Mouse (Mus musculus) MEL (cell line): ENCODE data around the gene Exph5. TPM values are rescaled to one million over a fixed set of nuclear protein-coding genes. Genes with fewer than 3 reads are reported as not detected.

Source experiments
- DNase-seq: peaks from one replicate; pipeline ENCODE4 v3.0.0; 2011; ENCODE audit warnings: low read depth, low spot score
- H3K27ac ChIP-seq: 2 replicates; pipeline ENCODE4 v1.5.1; 2012; ENCODE audit warnings: low read depth, mild to moderate bottlenecking, control low read depth, low read length, moderate library complexity; ENCODE audit not compliant: control insufficient read depth
- H3K27me3 ChIP-seq, 2 experiments: fragments of 150-350 bp in 1 of 2; sonication (generic) in 1 of 2; 2 replicates each; pipeline ENCODE4 v1.6.1; 2012; ENCODE audit warnings: low read length in 2 of 2, mild to moderate bottlenecking in 2 of 2, improper control_type of control experiment in 1 of 2, moderate library complexity in 1 of 2; ENCODE audit not compliant: insufficient read depth in 2 of 2, control insufficient read depth in 1 of 2
- H3K36me3 ChIP-seq, 2 experiments: 2 replicates each; pipeline ENCODE4 v1.6.1; 2012 to 2014; ENCODE audit warnings: low read length in 2 of 2, improper control_type of control experiment in 1 of 2, inconsistent platforms in 1 of 2, mild to moderate bottlenecking in 1 of 2; ENCODE audit not compliant: insufficient read depth in 2 of 2, control insufficient read depth in 1 of 2
- H3K4me1 ChIP-seq, 2 experiments: fragments of 150-350 bp in 1 of 2; sonication (generic) in 1 of 2; 2 replicates each; pipeline ENCODE4 v1.6.1; 2012; ENCODE audit warnings: low read length in 2 of 2, improper control_type of control experiment in 1 of 2, mild to moderate bottlenecking in 1 of 2; ENCODE audit not compliant: insufficient read depth in 2 of 2, control insufficient read depth in 1 of 2
- H3K4me3 ChIP-seq, 2 experiments: fragments of 150-350 bp in 1 of 2; sonication (generic) in 1 of 2; 2 replicates each; pipeline ENCODE4 v1.5.1; 2012; ENCODE audit warnings: low read depth in 2 of 2, low read length in 2 of 2, mild to moderate bottlenecking in 2 of 2, moderate library complexity in 2 of 2, control low read depth in 1 of 2, improper control_type of control experiment in 1 of 2; ENCODE audit not compliant: control insufficient read depth in 1 of 2, insufficient read depth in 1 of 2
- H3K79me2 ChIP-seq: 2 replicates; pipeline ENCODE4 v1.6.1; 2012; ENCODE audit warnings: mild to moderate bottlenecking, low read length, moderate library complexity; ENCODE audit not compliant: control insufficient read depth, poor library complexity, insufficient read depth
- H3K9ac ChIP-seq: 2 replicates; pipeline ENCODE4 v1.6.1; 2012; ENCODE audit warnings: low read depth, mild to moderate bottlenecking, control low read depth, low read length, moderate library complexity; ENCODE audit not compliant: control insufficient read depth, poor library complexity, severe bottlenecking
- H3K9me3 ChIP-seq: fragments of 150-350 bp; sonication (generic); replicated peaks from 2 replicates; pipeline ENCODE4 v1.6.1; 2012; ENCODE audit warnings: mild to moderate bottlenecking, low read length, improper control_type of control experiment, moderate library complexity; ENCODE audit not compliant: insufficient read depth
- BHLHE40 ChIP-seq: IDR thresholded peaks from 2 replicates; pipeline ENCODE4 v1.6.1; 2012; ENCODE audit warnings: low read depth, mild to moderate bottlenecking, inconsistent platforms, low read length, improper control_type of control experiment, borderline replicate concordance
- CHD1 ChIP-seq: IDR thresholded peaks from 2 replicates; pipeline ENCODE4 v1.6.1; 2012; ENCODE audit warnings: low read depth, mild to moderate bottlenecking, inconsistent platforms, low read length, improper control_type of control experiment
- CTCF ChIP-seq, 3 experiments: IDR thresholded peaks in 2 of 3; conservative IDR thresholded peaks in 1 of 3; 2 replicates each; pipeline ENCODE4 v1.5.1; 2011 to 2012; ENCODE audit warnings: low read length in 3 of 3, low read depth in 2 of 3, mild to moderate bottlenecking in 2 of 3, improper control_type of control experiment in 1 of 3, inconsistent platforms in 1 of 3, mixed read lengths in 1 of 3, moderate library complexity in 1 of 3; ENCODE audit not compliant: control insufficient read depth in 1 of 3, insufficient read depth in 1 of 3, poor library complexity in 1 of 3, severe bottlenecking in 1 of 3
- GABPA ChIP-seq: IDR thresholded peaks from 2 replicates; pipeline ENCODE4 v1.6.1; 2012; ENCODE audit warnings: low read depth, mild to moderate bottlenecking, inconsistent platforms, low read length, improper control_type of control experiment, moderate library complexity
- GATA1 ChIP-seq: IDR thresholded peaks from 2 replicates; pipeline ENCODE4 v1.6.1; 2011; ENCODE audit warnings: low read depth, low read length, improper control_type of control experiment
- HCFC1 ChIP-seq: IDR thresholded peaks from 2 replicates; pipeline ENCODE4 v1.6.1; 2012; ENCODE audit warnings: low read depth, mild to moderate bottlenecking, inconsistent platforms, low read length, improper control_type of control experiment, moderate library complexity
- KAT2A ChIP-seq: conservative IDR thresholded peaks from 2 replicates; pipeline ENCODE4 v1.6.1; 2012; ENCODE audit warnings: low read depth, low read length, improper control_type of control experiment, inconsistent platforms
- MAFK ChIP-seq: IDR thresholded peaks from 2 replicates; pipeline ENCODE4 v1.6.1; 2011; ENCODE audit warnings: low read depth, mild to moderate bottlenecking, low read length, improper control_type of control experiment, borderline replicate concordance
- MAZ ChIP-seq: IDR thresholded peaks from 2 replicates; pipeline ENCODE4 v1.6.1; 2012; ENCODE audit warnings: low read depth, mild to moderate bottlenecking, inconsistent platforms, low read length, improper control_type of control experiment
- MXI1 ChIP-seq: IDR thresholded peaks from 2 replicates; pipeline ENCODE4 v1.6.1; 2011; ENCODE audit warnings: mild to moderate bottlenecking, low read depth, low read length, improper control_type of control experiment
- MYC ChIP-seq: IDR thresholded peaks from 2 replicates; pipeline ENCODE4 v1.6.1; 2011; ENCODE audit warnings: low read depth, mild to moderate bottlenecking, low read length, improper control_type of control experiment, moderate library complexity
- POLR2A ChIP-seq, 2 experiments: IDR thresholded peaks; 2 replicates each; pipeline ENCODE4 v1.6.1; 2011 to 2012; ENCODE audit warnings: low read length in 2 of 2, mild to moderate bottlenecking in 2 of 2, control low read depth in 1 of 2, improper control_type of control experiment in 1 of 2, low read depth in 1 of 2, moderate library complexity in 1 of 2; ENCODE audit not compliant: control insufficient read depth in 1 of 2, insufficient read depth in 1 of 2, poor library complexity in 1 of 2
- POLR2AphosphoS2 ChIP-seq: IDR thresholded peaks from 2 replicates; pipeline ENCODE4 v1.6.1; 2011; ENCODE audit warnings: low read length, improper control_type of control experiment
- RAD21 ChIP-seq: IDR thresholded peaks from 2 replicates; pipeline ENCODE4 v1.6.1; 2011; ENCODE audit warnings: mild to moderate bottlenecking, low read depth, low read length, improper control_type of control experiment
- SIN3A ChIP-seq: IDR thresholded peaks from 2 replicates; pipeline ENCODE4 v1.6.1; 2012; ENCODE audit warnings: low read length, improper control_type of control experiment, inconsistent platforms
- SMC3 ChIP-seq: IDR thresholded peaks from 2 replicates; pipeline ENCODE4 v1.6.1; 2011; ENCODE audit warnings: low read depth, low read length, improper control_type of control experiment
- TCF12 ChIP-seq: IDR thresholded peaks from 2 replicates; pipeline ENCODE4 v1.6.1; 2014; ENCODE audit warnings: low read depth, mild to moderate bottlenecking, inconsistent platforms, low read length, improper control_type of control experiment, moderate library complexity
- UBTF ChIP-seq: IDR thresholded peaks from 2 replicates; pipeline ENCODE4 v1.6.1; 2012; ENCODE audit warnings: low read depth, mild to moderate bottlenecking, inconsistent platforms, low read length, improper control_type of control experiment, moderate library complexity, borderline replicate concordance; ENCODE audit not compliant: insufficient read depth
- USF2 ChIP-seq, 2 experiments: IDR thresholded peaks; 2 replicates each; pipeline ENCODE4 v1.6.1; 2011 to 2012; ENCODE audit warnings: improper control_type of control experiment in 2 of 2, low read length in 2 of 2, borderline replicate concordance in 1 of 2, inconsistent platforms in 1 of 2, low read depth in 1 of 2, mild to moderate bottlenecking in 1 of 2; ENCODE audit not compliant: insufficient read depth in 1 of 2
- ZC3H11A ChIP-seq: IDR thresholded peaks from 2 replicates; pipeline ENCODE4 v1.6.1; 2012; ENCODE audit warnings: low read depth, mild to moderate bottlenecking, inconsistent platforms, low read length, improper control_type of control experiment
- ZKSCAN1 ChIP-seq: IDR thresholded peaks from 2 replicates; pipeline ENCODE4 v1.6.1; 2012; ENCODE audit warnings: low read depth, mild to moderate bottlenecking, inconsistent platforms, low read length, improper control_type of control experiment, moderate library complexity
- ZNF384 ChIP-seq: IDR thresholded peaks from 2 replicates; pipeline ENCODE4 v1.6.1; 2012; ENCODE audit warnings: low read depth, mild to moderate bottlenecking, inconsistent platforms, low read length, improper control_type of control experiment
- polyA plus RNA-seq, 2 experiments: library from polyadenylated mRNA; stranded (reverse) in 1 of 2; unstranded in 1 of 2; fragments of >175 nt in 1 of 2; fragments of >200 nt in 1 of 2; gene quantifications; 2 replicates each; pipeline versions ENCODE4 v1.2.1 to v1.2.4; 2012; ENCODE audit warnings: low replicate concordance in 2 of 2, low read depth in 1 of 2; ENCODE audit not compliant: insufficient read length in 2 of 2, insufficient read depth in 1 of 2, missing spikeins in 1 of 2
- total RNA-seq: library from RNA; depleted of rRNA; stranded (reverse); fragments of 300-350 nt; gene quantifications from 2 replicates; pipeline ENCODE4 v1.2.3, GENCODE M21; 2012; rRNA removed

The Exph5 gene
- total RNA-seq, result not detected in 2 replicates
- polyA plus RNA-seq, result not detected

DNA sequence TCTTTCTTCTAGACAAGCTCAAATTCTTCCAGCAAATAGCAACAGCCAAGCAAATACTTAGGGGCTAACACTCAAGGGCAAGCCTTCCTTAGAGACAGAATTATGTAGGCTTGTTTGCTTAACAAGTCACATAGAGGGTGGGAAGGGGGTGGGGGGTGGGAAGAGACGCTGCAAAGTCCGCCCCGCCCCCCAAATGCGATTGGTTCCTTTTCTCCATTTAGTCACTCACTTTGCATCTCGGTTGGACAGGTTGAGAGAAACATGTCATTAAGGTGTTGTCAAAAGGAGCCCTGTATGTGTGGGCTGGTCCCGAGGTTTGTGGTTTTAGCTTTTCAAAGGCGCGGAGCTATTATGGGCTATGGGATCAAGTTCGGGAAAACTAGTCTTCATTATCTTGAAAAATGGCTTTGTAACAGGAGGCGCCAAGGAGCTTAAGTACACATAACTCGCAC lies at the start of gene Exph5:
TSS of gene Exph5 (plus strand) at position 402 of the 452 bp plus-strand sequence.
- H3K9ac ChIP-seq, result no peak within 1 kb of the TSS
- H3K27me3 ChIP-seq, result no peaks in the 10 kb centered on the region; a peak in 2 of 4 replicates
- no peak within 1 kb of the TSS for H3K27ac ChIP-seq
- H3K4me1 ChIP-seq, result no peaks in the 10 kb centered on the region
- H3K4me3 ChIP-seq, result no peak within 1 kb of the TSS
- DNase-seq, result no peak
- H3K36me3 ChIP-seq, result no peaks in the 10 kb centered on the region
- no peak for TF ChIP-seq ZKSCAN1
- no peak for TF ChIP-seq KAT2A
- TF ChIP-seq POLR2A (IDR thresholded peaks at IDR 0.05; ENCODE audit: control insufficient read depth in 1 of 2, insufficient read depth in 1 of 2, low read depth in 1 of 2, low read length in 2 of 2, poor library complexity in 1 of 2), result no peak
- no peak for TF ChIP-seq GABPA
- TF ChIP-seq ZC3H11A, result no peak
- TF ChIP-seq MAFK, result no peak
- TF ChIP-seq GATA1, result no peak
- TF ChIP-seq POLR2AphosphoS2, result no peak
- H3K79me2 ChIP-seq, result no peaks in the 10 kb centered on the region
- H3K9me3 ChIP-seq, result no peaks in the 10 kb centered on the region

DNA sequence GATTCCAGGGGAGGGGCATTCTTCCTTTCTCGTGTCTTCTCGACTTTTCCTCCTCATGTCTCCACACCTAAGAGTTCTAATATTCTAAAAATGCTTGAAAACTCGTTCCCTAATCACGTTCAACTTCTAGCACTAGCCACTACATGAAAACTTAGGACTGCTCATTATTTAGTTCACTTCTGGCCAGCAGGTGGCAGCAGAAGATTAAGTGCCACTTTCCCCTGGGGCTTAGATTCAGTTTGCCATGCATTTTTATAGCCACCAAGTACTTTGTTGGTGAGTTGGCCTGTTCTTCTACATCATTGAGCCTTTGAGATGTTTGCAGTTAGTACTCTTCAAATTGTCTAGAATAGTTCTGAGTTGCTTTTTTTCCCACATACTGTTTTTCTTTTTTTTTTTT lies 47.1 kb upstream of the Exph5 start:
- Histone ChIP-seq H3K4me1 (no peaks in the 10 kb centered on the region), H3K79me2 (no peaks in the 10 kb centered on the region), H3K4me3 (no peak overlapping the region)
- TF ChIP-seq CTCF (IDR thresholded peaks at IDR 0.05 in 2 of 3, conservative IDR thresholded peaks at IDR 0.05 in 1 of 3; ENCODE audit: control insufficient read depth in 1 of 3, insufficient read depth in 1 of 3, low read depth in 2 of 3, low read length in 3 of 3, poor library complexity in 1 of 3, severe bottlenecking in 1 of 3) (peak; percentile 70 to 97 (median 73)), ZC3H11A (peak; percentile 86), KAT2A (no peak), BHLHE40 (peak; percentile 48), MAZ (no peak), RAD21 (peak; percentile 97), SIN3A (no peak), MYC (no peak), ZNF384 (0 out of 2 replicates have a peak, but pooled peaks have one; percentile 30), HCFC1 (0 out of 2 replicates have a peak, but pooled peaks have one; percentile 15), SMC3 (peak; percentile 92), USF2 (IDR thresholded peaks at IDR 0.05; ENCODE audit: borderline replicate concordance in 1 of 2, insufficient read depth in 1 of 2, low read depth in 1 of 2, low read length in 2 of 2) (no peak), TCF12 (no peak), CHD1 (no peak), MXI1 (no peak), UBTF (no peak)
- TF ChIP-seq, all 39 proteins: peak for 7
- Histone ChIP-seq H3K36me3 (no peaks in the 10 kb centered on the region), H3K27ac (no peak overlapping the region), H3K27me3 (peaks cover 0 to 8% of the 10 kb centered on the region in 2 experiments; a peak in 3 of 4 replicates), H3K9ac (no peak overlapping the region), H3K9me3 (no peaks in the 10 kb centered on the region)
- DNase-seq, result peak; percentile 84
